In genomic region chr4:134343071-134344031, GRCm38 (mm10) we compare ENCODE assay signal across 9 mouse cellular contexts. TPM values are rescaled to one million over a fixed set of nuclear protein-coding genes. Genes with fewer than 3 reads are reported as not detected.
DNase-seq lines count a peak whose midpoint lies in the region; ATAC-seq and TF ChIP-seq lines count a peak whose summit lies in the region.
"Had no signal": no experiment of that assay in that cellular context is flagged by ENCODE, and none has a peak within 500 bp of the region (broad histone marks: within the 10 kb centered on the region; RNA-seq: fewer than 3 reads in every experiment).

Slc30a2 (plus strand) TSS chr4:134343181.

- no peak within 1 kb of the TSS for H3K27ac ChIP-seq in heart, embryonic 12.5 days (ENCODE audit: poor library complexity, severe bottlenecking)
- no peak within 1 kb of the TSS for H3K27ac ChIP-seq in hindbrain, postnatal 0 days
- H3K27ac ChIP-seq in liver, embryonic 15.5 days (replicated peaks): no peak within 1 kb of the TSS
- H3K27ac ChIP-seq in testis, adult 2 months (ENCODE audit: control insufficient read depth, insufficient read depth, low read depth, low read length): peak within 1 kb of the TSS; percentile 79

- H3K36me3 ChIP-seq in heart, embryonic 12.5 days: no peaks in the 10 kb centered on the region
- H3K36me3 ChIP-seq in hindbrain, postnatal 0 days (ENCODE audit: insufficient read depth, low read length): no peaks in the 10 kb centered on the region
- no peaks in the 10 kb centered on the region for H3K36me3 ChIP-seq in liver, embryonic 15.5 days (replicated peaks)
- no peaks in the 10 kb centered on the region for H3K36me3 ChIP-seq in testis, adult 2 months (ENCODE audit: control insufficient read depth, insufficient read depth, low read length)

- peak; percentile 67 for TF ChIP-seq POLR2A in testis, adult 2 months (IDR thresholded peaks at IDR 0.05; ENCODE audit: control insufficient read depth, low read depth, low read length)

- ATAC-seq in heart, embryonic 12.5 days (ENCODE audit: insufficient number of reproducible peaks, low FRiP score): no peak
- no peak for ATAC-seq in hindbrain, postnatal 0 days
- ATAC-seq in liver, embryonic 15.5 days (ENCODE audit: insufficient read depth): no peak
- ATAC-seq in erythroblast, adult 5-6 weeks (replicated peaks; ENCODE audit: low FRiP score, poor library complexity, severe bottlenecking): no peak

- peaks cover 16% of the 10 kb centered on the region for H3K4me1 ChIP-seq in heart, embryonic 12.5 days (replicated peaks)
- peaks cover 5% of the 10 kb centered on the region; the same call in 1 of the 2 replicates for H3K4me1 ChIP-seq in hindbrain, postnatal 0 days (ENCODE audit: insufficient read depth, low read length)
- H3K4me1 ChIP-seq in liver, embryonic 15.5 days (replicated peaks): peaks cover 11% of the 10 kb centered on the region
- peaks cover 17% of the 10 kb centered on the region for H3K4me1 ChIP-seq in testis, adult 2 months (ENCODE audit: control insufficient read depth, insufficient read depth, low read length)

- intact Hi-C loops in heart, postnatal 10 days (cut with DNase I): no loop called here

- peaks cover 62% of the 10 kb centered on the region for H3K27me3 ChIP-seq in heart, embryonic 12.5 days (replicated peaks)
- peaks cover 27% of the 10 kb centered on the region; the same call in 1 of the 2 replicates for H3K27me3 ChIP-seq in hindbrain, postnatal 0 days (ENCODE audit: insufficient read depth, low read length)
- peaks cover 63% of the 10 kb centered on the region for H3K27me3 ChIP-seq in liver, embryonic 15.5 days
- H3K27me3 ChIP-seq in testis, adult 2 months (ENCODE audit: control insufficient read depth, insufficient read depth, low read length): peaks cover 2% of the 10 kb centered on the region; the same call in 1 of the 2 replicates

- peak within 1 kb of the TSS; percentile 39 for H3K4me3 ChIP-seq in heart, embryonic 12.5 days
- H3K4me3 ChIP-seq in hindbrain, postnatal 0 days (ENCODE audit: low read length): peak within 1 kb of the TSS; percentile 17
- peak within 1 kb of the TSS; percentile 18; the same call in 1 of the 2 replicates for H3K4me3 ChIP-seq in liver, embryonic 15.5 days (replicated peaks)
- H3K4me3 ChIP-seq in testis, adult 2 months (ENCODE audit: control insufficient read depth, low read depth, low read length): peak within 1 kb of the TSS; percentile 66

- TF ChIP-seq CTCF in hindbrain, postnatal 0 days (IDR thresholded peaks at IDR 0.05; ENCODE audit: low read depth): no peak
- no peak for TF ChIP-seq CTCF in testis, adult 2 months (IDR thresholded peaks at IDR 0.05; ENCODE audit: control insufficient read depth, insufficient read depth, insufficient replicate concordance, low read depth, low read length)

- no peak for DNase-seq in heart, postnatal 10 days
- peak; percentile 30 for DNase-seq in embryo, embryonic 10 days (ENCODE audit: low spot score)
- DNase-seq in hindbrain, postnatal 0 days (ENCODE audit: low spot score): no peak
- DNase-seq in T-cell, adult 2 months (ENCODE audit: low spot score): no peak

- peaks cover 7% of the 10 kb centered on the region; the same call in 1 of the 2 replicates for H3K9me3 ChIP-seq in heart, embryonic 12.5 days (replicated peaks)
- H3K9me3 ChIP-seq in hindbrain, postnatal 0 days (ENCODE audit: low read length): no peaks in the 10 kb centered on the region
- H3K9me3 ChIP-seq in liver, embryonic 15.5 days (replicated peaks): no peaks in the 10 kb centered on the region

- peak within 1 kb of the TSS; percentile 66 for H3K4me2 ChIP-seq in heart, embryonic 12.5 days
- peak within 1 kb of the TSS; percentile 47 for H3K4me2 ChIP-seq in hindbrain, postnatal 0 days (ENCODE audit: low read depth, low read length)
- peak within 1 kb of the TSS; percentile 41 for H3K4me2 ChIP-seq in liver, embryonic 15.5 days

- peak within 1 kb of the TSS; percentile 48; the same call in 1 of the 2 replicates for H3K9ac ChIP-seq in heart, embryonic 12.5 days
- H3K9ac ChIP-seq in hindbrain, postnatal 0 days (replicated peaks; ENCODE audit: low read length): no peak within 1 kb of the TSS
- H3K9ac ChIP-seq in liver, embryonic 15.5 days: no peak within 1 kb of the TSS

- 2% methylated on average over 61 of the region's 61 CpGs for WGBS in heart, embryonic 12.5 days
- WGBS in hindbrain, postnatal 0 days: 2% methylated on average over 61 of the region's 61 CpGs
- 3% methylated on average over 61 of the region's 61 CpGs for WGBS in liver, embryonic 15.5 days (ENCODE audit: insufficient replicate concordance)

RNA-seq across cellular contexts. Expression of gene Slc30a2, which starts in this region (rescaled TPM):
- 0.42 and 0.44 TPM in 2 replicates for polyA plus RNA-seq in heart, embryonic 12.5 days (2016; fragmentation: Nextera tagmentation; extraction: Ambion mirVana)
- total RNA-seq in heart, postnatal 10 days (2021): under 1 TPM; 0.12 to 0.69 TPM
- 0.43 TPM in 1 of 2 replicates, not detected in the other for total RNA-seq in hindbrain, postnatal 0 days (2014; rRNA removed)
- polyA plus RNA-seq in hindbrain, postnatal 0 days (2015; fragmentation: Nextera tagmentation; extraction: Ambion mirVana): 0.09 and 0.18 TPM in 2 replicates
- polyA plus RNA-seq in liver, embryonic 15.5 days (2015; fragmentation: Nextera tagmentation; extraction: Ambion mirVana): 0.06 TPM in 1 of 2 replicates, not detected in the other
- polyA plus RNA-seq in testis, adult 2 months (2012; rRNA removed): 19.1 and 21.3 TPM in 2 replicates
- total RNA-seq in erythroblast, adult 5-6 weeks (2015; ENCODE audit: low replicate concordance): not detected in 2 replicates
- not detected in 2 replicates for total RNA-seq in erythroblast, adult 5-6 weeks (2017; ENCODE audit: low replicate concordance)
- polyA plus RNA-seq: C2C12 had no signal

Comparison
In these comparisons a context has a peak if more than half of its experiments do, and no peak if none do; other contexts are left out.
1. RNA of gene Slc30a2 (polyA plus RNA-seq): 19.1 to 21.3 TPM in testis, adult 2 months; 0.42 to 0.44 TPM in heart, embryonic 12.5 days, 0.09 to 0.18 TPM in hindbrain, postnatal 0 days and 0.06 TPM in liver, embryonic 15.5 days; every median in the first group is over 10 times any median in the second.
2. Peak in every context shown above with its lines, with median percentiles within 50 percentile points of each other: H3K4me2 ChIP-seq and H3K4me3 ChIP-seq.